Mouse (Mus musculus) adrenal gland, postnatal 36 days (tissue): ENCODE results near the gene Gprc5a. TPM values are rescaled to one million over a fixed set of nuclear protein-coding genes. Genes with fewer than 3 reads are reported as not detected.

Source experiments
- total RNA-seq, 2 experiments: library from RNA; stranded (reverse); gene quantifications; 2 replicates each; pipeline ENCODE4 v1.2.3; 2021

The Gprc5a gene
- total RNA-seq, 2 experiments from 2014 or later: 0.72 to 1.1 TPM

Other genes with a start within 250 kb of the Gprc5a start
- gene Crebl2, start 235.5 kb upstream of the Gprc5a start, total RNA-seq: 10 to 100 TPM; 30.0 to 35.0 TPM
- 1 to 10 TPM; 5.7 to 6.9 TPM for gene Gpr19, start 167.1 kb upstream of the Gprc5a start, total RNA-seq
- gene Cdkn1b, start 145.2 kb upstream of the Gprc5a start, total RNA-seq: 10 to 100 TPM; 35.3 to 74.4 TPM
- 1 to 10 TPM; 4.5 to 5.5 TPM for gene Apold1, start 83.9 kb upstream of the Gprc5a start, total RNA-seq
- gene Ddx47, start 54.0 kb upstream of the Gprc5a start, total RNA-seq: 10 to 100 TPM; 63.1 to 63.2 TPM
- gene Gprc5d, start 52.6 kb downstream of the Gprc5a start, total RNA-seq: not detected
- gene Fam234b, start 132.3 kb downstream of the Gprc5a start, total RNA-seq: 10 to 100 TPM; 26.5 to 31.9 TPM
- 10 to 100 TPM; 18.2 to 28.0 TPM for gene Hebp1, start 132.4 kb downstream of the Gprc5a start, total RNA-seq
- not detected for gene Gsg1, start 188.7 kb downstream of the Gprc5a start, total RNA-seq
- not detected for gene Pbp2, start 244.8 kb downstream of the Gprc5a start, total RNA-seq